Mouse (Mus musculus): ENCODE data around the gene L1cam.

The L1cam gene

DNA sequence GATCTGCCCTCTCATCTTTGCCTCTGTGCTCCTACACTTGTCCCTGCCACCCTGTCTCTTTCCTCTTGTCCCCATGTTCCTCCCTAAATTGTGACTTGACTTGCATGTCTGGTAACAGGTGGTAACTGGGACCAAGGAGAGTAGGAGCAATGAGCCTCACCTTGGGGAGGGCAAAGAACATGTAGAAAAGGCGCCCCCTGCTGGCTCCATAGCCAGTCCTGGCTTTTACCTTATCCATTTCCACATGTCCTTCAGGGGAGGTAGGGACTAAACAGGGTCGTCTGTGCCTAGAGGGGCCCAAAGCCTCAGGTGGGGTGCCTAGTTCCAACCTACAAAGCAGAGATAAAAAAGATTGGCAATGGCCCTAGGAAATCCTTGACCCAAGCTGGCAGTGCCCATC is at the start of gene L1cam:
L1cam (minus strand) TSS at position 387 of the 400 bp plus-strand sequence.
- DNase-seq, result peak; percentile 45

DNA sequence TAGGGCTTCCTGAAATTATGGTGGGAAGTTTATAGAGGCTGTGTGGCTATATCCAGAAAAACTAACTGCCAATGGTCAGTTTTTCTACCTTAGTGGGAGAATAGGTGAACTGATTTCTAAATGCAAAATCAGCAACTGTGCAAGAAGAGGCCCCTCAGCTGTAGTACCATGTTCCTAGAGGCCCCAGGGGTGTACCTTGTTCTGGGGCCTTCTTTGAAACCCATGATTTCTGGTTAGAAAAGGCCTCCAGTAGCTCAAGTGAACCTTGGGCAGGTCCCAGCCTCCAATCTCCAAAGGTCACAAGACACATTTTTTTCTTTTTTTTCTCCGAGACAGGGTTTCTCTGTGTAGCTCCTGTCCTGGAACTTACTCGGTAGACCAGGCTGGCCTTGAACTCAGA is 46.4 kb upstream of the L1cam start:
- no peak for DNase-seq

DNA sequence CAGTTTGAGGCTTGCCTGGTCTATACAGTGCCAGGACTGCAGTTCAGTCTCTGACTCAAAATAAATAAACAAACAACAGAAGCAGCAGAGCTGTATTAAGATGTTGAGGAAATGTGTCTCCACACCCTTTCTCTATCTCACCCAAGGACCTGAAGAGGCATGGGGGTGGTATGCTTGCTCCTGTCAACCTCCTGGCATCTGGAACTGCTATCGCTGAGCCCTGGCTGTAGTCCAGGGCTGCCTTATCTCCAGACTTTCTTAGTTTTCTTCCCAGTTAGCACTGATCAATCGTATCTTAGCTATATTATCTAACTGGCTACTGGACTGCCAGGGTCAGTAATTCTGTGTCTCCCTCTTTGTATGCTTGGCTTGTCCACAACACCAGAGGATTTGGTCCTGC is 46.0 kb upstream of the L1cam start:
- DNase-seq, result no peak

DNA sequence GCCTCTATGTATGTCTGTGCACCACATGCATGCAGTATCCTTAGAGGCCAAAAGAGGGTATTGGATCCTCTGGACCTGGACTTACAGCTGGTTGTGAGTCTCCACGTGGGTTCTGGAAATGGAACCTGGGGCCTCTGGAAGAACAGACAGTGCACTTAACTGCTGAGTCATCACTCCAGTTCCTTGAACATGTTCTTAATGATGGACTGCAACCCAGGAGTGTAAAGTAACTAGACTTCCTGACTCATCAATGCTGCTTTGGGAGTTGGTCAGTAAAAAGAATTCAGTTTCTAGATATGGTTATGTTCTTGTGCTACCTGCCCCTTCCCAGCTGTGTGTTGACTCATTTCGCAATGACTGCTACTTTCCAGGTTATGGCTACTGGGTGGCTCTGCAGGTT is 36.0 kb upstream of the L1cam start:
- no peak for DNase-seq

DNA sequence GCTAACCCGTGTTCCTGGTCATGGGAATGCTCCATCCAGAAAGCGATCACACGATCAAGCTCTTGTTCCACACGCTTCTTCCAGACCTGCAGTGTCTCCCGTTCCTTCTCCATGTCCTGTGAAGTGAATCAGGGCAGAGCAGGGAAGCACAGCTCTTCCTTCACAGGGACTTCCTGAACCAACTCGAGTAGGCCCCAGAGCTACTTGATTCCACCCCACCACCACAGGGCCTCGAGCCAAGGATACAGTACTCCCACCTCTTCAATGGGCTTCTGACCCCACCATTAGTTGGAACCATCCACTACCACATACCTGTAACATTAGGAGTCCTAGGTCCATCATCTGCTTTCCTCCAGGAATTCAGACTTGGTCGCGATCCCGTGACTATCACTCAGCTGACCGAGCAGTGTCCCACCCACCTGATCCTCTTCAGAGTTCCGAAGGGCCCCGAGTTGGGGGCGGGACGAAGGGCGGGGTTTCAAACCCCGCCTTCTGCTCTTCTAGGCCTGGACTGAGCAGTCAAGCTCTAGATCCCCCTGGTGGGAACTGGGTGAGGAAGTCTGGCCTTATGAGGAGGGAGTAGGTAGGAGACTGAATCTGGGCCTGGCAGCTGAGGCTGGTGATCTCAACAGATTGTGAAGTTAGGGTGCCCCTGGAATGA is 34.6 kb upstream of the L1cam start, which contains the start of gene Renbp:
Renbp (minus strand) TSS at position 449 of the 661 bp plus-strand sequence.
- DNase-seq, result peak; percentile 89

DNA sequence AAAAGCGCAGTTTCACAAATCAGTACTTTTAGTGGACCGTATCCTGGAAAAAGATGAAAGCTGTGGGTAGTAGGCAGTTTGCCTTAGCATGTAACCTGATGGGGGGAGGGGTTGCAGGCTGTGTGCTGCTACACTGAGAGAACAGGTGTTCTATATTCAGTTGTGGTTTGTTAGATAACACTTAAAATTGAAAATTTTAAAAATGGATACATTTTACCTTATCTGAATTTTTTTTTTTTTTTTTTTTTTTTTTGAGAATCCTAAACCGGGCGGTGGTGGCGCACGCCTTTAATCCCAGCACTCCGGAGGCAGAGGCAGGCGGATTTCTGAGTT is 26.6 kb upstream of the L1cam start:
- DNase-seq, result no peak

DNA sequence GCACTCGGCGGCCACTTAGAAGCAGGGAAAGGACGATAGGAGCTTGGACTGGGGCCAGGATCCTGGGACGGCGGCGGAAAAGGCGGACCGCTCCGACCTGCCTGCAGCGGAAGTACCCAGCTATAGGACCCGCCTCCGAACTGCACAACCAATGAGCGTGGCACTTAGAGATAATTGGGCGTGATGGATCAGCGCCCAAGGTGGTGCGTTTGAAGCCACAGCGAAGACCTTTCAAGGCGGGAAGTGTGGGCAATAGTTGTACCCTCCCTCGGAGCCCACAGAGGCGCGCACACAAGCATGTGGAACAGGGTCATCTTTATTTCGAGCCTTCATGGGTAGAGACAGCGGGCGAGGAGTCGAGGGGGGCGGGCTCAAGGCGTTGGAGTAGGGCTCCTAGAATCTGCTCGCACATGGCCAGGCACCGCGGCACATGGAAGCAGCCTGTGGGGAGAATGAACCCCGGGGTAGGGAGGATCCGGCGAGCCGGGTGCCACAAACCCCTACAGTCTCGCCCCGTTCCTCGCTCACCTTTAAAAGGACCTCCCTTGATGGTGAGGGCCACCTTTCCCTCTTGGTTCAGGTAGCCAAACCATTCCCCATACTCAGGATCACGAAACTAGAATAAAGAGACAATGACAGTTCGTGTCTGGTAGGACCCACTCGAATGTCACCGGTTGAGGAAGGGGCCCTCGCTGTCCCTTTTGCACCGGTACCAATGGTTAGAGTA is 26.1 kb upstream of the L1cam start, which contains the start of the genes Arhgap4 and Naa10:
Arhgap4 (minus strand) TSS at position 48 of the 727 bp plus-strand sequence.
Naa10 (minus strand) TSS at position 122 of the 727 bp plus-strand sequence.
- peak; percentile 93 for DNase-seq

DNA sequence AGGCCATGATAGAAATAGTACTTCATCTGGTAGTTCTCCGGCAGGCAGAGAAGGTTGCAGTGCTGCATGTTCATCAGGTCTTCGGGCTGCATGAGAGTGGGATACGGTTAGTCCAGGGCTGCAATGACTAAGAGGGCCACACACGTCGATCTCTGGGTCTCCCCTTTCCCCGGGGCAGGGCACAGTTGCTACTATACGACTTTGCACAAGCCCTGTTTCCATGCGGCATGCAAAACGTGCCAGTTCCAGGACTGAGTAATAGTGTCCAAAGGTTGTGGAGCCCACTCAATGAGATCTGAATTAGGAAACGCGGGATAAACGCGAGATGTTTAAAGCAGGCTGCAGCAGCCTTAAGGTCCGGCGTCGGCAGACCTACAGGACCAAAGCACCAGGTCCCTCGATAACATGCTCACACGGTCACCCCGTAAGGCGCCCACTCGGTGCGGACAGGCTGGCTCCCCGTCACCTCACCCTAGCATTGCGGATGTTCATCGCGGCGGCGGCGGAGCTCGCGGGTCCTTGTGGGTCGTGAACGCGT is 25.4 kb upstream of the L1cam start:
- DNase-seq, result no peak

DNA sequence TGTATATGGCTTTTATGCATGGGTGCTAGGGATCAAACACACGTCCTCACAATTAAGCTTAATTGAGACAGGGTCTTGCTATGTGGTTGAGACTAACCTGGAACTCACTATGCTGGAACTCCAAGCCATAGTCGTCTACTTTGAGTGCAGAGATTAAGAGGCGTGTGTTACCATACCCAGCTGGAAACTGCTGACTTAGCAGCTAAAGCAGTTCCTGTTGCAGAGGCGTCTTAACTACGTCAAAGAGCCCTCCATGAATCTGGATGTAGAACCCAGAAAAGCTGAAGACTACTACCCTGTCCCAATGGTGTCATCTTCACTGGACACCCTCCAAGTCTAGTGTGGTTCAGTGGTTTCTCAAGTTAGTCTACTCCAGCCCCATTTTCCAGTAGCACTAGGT is 22.7 kb upstream of the L1cam start:
- DNase-seq, result no peak

DNA sequence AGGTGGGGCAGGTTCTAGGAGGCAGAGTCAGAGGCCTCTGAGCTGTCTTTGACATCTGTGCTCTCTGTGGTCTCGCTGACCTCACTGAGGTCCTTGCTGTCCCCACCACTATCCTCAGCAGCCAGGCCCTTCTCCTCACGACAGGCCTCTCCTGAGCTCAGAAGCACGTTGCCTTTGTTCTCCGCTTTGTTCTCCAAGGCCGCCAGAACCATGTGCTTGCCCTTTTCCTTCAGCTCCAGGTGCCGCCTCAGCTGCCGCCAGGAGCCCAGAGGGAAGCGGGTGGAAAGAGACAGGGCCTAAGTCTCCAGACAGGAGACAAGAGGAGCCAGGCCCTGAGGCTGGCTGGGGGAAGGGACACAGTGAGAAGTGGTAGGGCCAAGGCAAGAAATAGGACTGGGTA is 21.0 kb upstream of the L1cam start:
- no peak for DNase-seq

DNA sequence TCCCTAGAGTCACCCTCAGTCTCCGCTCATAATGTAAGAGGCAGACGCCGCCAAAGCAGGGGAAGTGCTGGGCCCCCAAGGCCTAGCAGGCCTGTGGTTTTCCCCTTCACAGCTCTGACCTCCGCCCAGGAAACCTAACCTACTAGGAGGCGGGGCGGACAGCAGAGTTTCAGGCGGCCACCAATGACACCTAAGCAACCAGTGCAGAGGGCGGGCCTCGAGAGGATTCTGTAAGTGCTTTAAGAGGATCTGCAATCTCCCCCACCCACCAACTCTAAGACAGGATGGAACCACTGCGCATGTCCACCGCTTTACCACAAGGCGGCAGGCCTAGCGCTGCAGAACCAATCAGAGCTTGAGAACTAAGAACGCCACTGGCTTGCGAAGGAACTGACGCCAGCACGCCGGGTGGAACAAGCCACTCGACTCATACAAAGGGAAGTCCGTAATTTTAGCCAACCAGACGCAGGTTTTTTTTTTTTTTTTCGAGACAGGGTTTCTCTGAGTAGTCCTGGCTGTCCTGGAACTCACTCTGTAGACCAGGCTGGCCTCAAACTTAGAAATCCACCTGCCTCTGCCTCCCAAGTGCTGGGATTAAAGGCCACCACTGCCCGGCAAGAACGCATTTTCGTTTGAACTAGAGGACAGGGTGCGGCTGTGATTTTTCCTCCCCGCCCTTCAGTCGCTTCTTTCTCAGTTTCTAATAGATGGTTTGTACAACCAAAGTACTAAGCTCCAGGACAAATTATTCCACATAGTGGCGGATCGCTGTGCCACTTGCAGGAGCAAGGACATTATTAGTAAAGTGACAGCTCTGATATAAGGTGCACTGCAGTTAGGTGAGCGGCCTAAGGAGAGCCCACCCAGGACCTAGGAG is 19.2 kb upstream of the L1cam start:
- peak; percentile 96 for DNase-seq

DNA sequence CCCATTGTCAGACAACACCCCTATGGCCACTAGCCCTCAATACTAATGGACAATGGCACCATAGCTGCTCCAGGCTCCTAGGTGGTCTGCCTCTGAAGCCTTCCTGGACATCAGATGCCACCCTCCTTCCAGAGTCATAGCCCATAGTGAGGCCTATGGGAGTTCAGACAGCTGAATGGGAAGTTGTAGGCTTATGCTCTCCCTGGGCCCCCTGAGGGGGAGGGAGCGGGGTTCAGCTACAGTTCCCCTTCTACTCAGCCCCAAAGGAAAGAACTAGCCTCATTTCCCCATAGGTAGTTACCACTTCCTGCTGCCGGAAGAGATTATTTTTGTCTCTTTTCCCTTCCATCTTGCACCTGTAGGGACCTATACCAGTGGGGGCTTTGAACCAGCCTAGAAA is 15.7 kb upstream of the L1cam start:
- DNase-seq, result no peak

DNA sequence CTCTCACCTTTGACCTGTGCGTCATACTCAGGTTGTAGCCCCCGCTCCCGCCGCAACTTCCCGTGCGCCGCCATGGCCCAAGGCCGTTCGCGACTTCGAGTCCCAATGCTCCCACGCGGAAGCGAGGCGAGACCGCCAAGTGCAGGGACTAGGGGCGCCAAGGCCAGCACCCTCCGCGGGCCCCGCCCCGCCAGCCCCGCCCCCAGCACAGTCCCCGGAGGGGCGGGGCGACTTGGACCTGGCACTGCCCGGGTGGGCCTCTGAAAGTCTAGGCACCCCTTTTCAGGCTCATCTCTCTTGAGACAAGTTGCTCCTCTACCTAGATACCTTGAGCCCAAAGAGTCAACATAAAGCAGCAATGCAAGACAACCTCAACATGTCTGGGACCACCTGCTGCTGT is 15.3 kb upstream of the L1cam start:
- peak; percentile 6 for DNase-seq

DNA sequence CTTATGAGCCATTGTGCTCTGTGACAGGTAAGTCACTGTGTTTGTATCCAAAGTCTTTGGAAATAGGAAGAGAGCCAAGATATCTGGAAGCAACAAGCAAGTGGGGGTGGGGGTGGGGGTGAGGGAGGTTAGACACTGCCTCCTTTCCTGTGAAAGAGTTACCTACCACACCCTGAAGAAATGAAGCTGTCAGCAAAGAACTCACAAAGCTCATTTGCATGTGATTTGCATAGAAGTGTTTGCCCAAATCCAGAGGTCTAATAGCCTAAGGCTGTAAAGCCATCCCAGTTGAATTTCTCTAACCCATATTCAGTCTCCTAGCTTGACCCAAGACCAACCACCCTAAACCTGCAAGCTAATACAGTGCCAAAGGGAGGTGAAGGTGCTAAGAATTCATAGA is 14.5 kb upstream of the L1cam start:
- no peak for DNase-seq

DNA sequence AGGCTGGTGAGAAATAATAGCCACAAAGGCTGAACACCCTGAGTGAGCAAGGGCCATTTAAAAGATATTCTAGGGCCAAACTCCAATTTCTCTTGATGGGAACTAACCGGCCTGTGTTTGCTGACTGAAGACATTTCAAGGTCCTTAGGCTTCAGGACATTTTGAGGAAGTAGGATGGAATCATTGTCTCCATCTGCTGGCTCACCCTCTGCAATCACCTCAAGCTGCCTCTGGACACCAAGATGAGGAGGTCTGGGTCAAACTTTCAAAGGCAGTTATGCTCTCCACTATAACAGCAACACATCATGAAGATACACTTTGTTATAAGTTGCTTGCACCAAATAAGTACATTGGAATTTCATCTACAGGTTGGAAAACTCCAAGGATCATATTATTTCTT is 14.1 kb upstream of the L1cam start:
- DNase-seq, result no peak

DNA sequence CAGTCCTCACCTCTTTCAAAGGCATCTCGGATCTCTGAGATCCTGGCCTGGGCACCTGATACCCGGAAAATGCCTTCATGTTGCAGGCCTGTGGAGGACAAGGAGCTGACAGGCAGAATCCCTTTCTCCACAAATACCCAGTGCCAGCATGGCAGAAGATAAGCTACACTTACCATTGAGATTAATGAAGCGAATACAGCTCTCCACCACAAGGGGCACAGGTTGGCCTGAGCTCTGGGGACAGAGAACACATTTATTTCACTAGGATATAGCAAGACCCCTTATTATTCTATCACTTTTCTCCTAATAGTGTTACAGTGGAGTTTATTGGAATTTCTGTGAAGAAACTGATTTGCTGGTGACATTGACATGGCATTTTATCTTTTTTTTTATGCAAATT is 2.1 kb upstream of the L1cam start:
- no peak for DNase-seq

DNA sequence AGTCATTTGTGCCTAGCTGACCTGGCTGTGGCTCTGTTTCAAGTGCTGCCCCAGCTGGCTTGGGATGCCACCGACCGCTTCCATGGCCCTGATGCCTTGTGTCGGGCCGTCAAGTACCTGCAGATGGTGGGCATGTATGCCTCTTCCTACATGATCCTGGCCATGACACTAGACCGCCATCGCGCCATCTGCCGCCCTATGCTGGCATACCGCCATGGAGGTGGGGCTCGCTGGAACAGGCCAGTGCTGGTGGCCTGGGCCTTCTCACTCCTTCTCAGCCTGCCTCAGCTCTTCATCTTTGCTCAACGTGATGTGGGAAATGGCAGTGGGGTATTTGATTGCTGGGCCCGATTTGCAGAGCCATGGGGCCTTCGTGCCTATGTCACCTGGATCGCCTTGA is 3.1 kb downstream of the L1cam start:
- DNase-seq, result no peak

DNA sequence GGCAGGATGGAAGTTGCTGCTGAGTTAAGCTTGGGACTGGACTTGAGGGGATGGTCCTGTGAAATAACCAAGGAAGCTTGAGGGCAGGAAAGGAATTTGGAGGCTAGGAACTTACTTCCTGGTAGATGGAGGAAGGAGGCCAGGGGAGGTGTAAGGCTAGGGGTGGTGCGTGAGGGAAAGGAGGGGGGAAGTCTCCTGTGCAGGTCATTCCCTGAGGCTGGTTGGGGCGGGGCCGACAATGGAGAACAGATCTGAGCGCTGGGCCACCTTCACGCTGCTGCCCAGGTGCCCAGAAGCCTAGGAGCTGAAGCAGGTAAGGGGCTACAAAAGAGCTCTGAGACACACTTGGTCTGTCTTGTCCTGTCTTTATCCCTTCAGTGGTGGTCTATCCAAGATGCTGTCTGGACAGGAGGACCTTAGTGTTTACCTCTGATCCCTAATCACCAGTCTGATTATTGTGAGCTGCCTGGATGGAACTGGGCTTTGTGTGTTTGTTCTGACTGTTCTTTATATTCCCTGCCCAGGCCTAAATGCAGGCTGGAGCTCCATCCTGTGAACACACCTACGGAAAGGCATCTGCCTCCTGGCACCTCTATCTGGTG is 4.3 kb downstream of the L1cam start, which contains the start of gene Avpr2:
Avpr2 (plus strand) TSS at position 552 of the 602 bp plus-strand sequence.
- DNase-seq, result no peak

DNA sequence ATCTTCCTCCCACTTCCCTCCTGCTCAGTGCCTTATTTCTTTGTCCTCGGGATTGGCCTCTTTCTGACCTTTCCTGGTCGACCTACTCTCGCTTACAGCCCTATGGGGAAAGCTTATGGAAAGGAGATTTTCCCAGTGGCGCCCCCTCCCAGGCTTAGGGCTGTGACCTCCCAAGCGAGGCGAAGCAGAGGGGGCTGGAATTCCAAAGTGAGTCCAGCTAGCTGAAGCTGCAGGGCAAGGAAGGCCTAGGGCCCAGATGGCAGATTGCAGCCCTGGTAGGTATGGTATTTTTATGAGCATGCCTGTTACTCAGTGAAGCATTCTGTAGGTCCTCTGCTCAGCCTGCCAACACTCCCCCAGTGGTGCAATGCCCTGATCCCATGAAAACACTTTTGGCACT is 14.4 kb downstream of the L1cam start:
- DNase-seq, result no peak

DNA sequence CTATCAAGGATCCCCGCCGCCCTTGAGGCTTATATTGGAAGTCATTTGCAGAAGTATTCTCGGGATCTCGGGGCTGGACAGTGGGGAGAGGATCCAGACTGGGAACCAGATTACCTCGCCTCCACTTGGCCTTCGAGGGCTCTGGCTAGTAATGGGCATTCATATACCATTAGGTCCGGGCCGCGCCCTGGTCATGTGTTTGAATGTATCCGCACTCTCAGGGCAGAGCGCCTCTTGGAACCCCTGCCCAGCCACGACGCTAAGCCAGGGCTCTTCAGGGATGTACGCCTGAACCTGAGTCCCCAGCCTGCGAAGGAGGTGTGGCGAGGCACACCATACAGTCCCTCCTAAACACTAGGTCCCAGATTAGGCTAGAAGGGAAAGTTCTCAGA is 14.9 kb downstream of the L1cam start:
- no peak for DNase-seq

DNA sequence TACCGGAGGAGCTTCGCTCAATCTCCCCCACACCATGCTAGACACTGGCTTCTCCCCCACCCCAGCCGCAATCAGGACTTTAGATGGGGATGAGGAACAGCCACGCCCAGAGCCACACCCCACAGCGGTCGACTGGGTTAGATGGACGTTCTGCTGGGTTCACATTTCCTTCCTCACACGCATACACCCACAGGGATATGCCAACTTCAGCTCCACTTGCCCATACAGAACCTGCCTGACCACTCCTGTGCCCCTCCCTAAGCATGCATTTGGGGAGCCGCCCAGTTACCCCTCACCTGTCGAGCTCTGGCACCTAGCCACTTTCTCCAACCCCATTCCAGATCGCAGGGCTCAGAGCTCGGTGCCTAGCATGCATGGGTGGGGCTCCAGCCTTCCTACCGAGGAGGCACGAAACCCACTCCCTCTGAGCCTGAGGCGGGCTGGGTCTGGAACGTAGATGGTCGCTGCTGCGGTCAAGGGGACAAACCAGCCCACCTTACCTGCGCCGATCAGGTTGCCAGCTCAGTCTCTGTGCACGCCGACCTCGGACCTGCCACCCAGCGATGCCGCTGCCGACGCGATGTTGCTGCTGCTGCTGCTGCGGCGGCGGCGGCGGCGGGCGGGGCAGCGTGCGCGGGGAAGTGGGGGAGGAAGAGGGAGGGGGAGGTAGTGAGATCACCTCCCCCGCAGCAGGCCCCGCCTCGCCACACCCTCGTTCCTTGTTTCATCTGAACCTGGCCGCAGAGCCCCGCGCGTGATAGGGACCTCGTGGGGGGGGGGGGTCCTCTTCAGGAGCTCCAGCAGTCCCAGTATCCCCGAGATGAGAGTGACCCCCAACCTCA is 15.5 kb downstream of the L1cam start:
- peak; percentile 45 for DNase-seq

DNA sequence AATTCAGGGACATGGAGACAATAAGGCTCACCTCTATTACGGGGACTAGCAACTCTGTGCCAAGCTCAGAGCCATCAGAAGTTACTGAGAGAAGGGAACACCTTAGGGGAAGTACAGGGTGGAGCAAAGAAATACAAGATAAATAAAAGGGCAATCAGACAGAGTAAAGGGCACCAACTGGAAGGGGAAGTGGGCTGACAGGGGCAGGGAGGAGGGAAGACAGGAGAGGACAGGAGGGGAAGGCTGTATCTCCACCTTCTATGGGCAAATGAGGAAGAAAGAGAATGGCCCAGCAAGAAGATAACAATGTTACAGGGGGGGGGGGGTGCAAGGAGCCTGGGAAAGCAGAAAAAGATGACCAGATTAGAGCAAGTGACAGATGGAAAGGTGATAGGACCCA is 18.9 kb downstream of the L1cam start:
- no peak for DNase-seq
